Mouse (Mus musculus) C2C12 (cell line): ENCODE data around the gene Lrrc75b. TPM values are rescaled to one million over a fixed set of nuclear protein-coding genes. Genes with fewer than 3 reads are reported as not detected.
"Not testable (repeated sequence)": the region's sequence is repeated elsewhere in the genome, so short reads cannot be mapped to it uniquely, and the experiment has no call there.

Source experiments
- H3K27me3 ChIP-seq: one replicate; pipeline ENCODE4 v1.6.1; 2011; ENCODE audit not compliant: control insufficient read depth, insufficient read depth, insufficient read length
- H3K36me3 ChIP-seq: one replicate; pipeline ENCODE4 v1.6.1; 2011; ENCODE audit not compliant: control insufficient read depth, insufficient read depth
- H3K4me3 ChIP-seq: one replicate; pipeline ENCODE4 v1.5.1; 2011; ENCODE audit warnings: mild to moderate bottlenecking, control low read depth; ENCODE audit not compliant: poor library complexity, insufficient read depth, severe bottlenecking
- H3K79me2 ChIP-seq: one replicate; pipeline ENCODE4 v1.6.1; 2011; ENCODE audit not compliant: control insufficient read depth, insufficient read depth
- H3K79me3 ChIP-seq: one replicate; pipeline ENCODE4 v1.6.1; 2011; ENCODE audit warnings: low read depth, control low read depth
- H3ac ChIP-seq: one replicate; pipeline ENCODE3; 2011; ENCODE audit warnings: low read depth; ENCODE audit not compliant: control insufficient read depth, insufficient read length
- CEBPB ChIP-seq: IDR thresholded peaks from one replicate; pipeline ENCODE4 v1.6.1; 2011; ENCODE audit warnings: low read depth, mild to moderate bottlenecking, control low read depth, moderate library complexity
- CTCF ChIP-seq: IDR thresholded peaks from one replicate; pipeline ENCODE4 v1.5.1; 2011; ENCODE audit not compliant: control insufficient read depth, insufficient read depth, insufficient read length
- FOSL1 ChIP-seq: IDR thresholded peaks from one replicate; pipeline ENCODE4 v1.8.0; 2011; ENCODE audit warnings: mild to moderate bottlenecking, low read length; ENCODE audit not compliant: poor library complexity, insufficient read depth, severe bottlenecking
- MAX ChIP-seq: IDR thresholded peaks from one replicate; pipeline ENCODE4 v1.6.1; 2011; ENCODE audit warnings: mild to moderate bottlenecking, control low read depth
- MYOD1 ChIP-seq: IDR thresholded peaks from one replicate; pipeline ENCODE4 v1.6.1; 2011; ENCODE audit warnings: low read depth; ENCODE audit not compliant: control insufficient read depth, insufficient read length
- MYOG ChIP-seq: IDR thresholded peaks from one replicate; pipeline ENCODE4 v1.6.1; 2011; ENCODE audit not compliant: control insufficient read depth, insufficient read length; ENCODE audit errors: extremely low read depth
- USF1 ChIP-seq: IDR thresholded peaks from one replicate; pipeline ENCODE4 v1.6.1; 2011; ENCODE audit warnings: low read depth, mild to moderate bottlenecking, control low read depth, moderate library complexity
- polyA plus RNA-seq: library from polyadenylated mRNA; unstranded; fragments of >200 nt; fragmentation: generic; extraction: Trizol; gene quantifications from one replicate; pipeline ENCODE4 v1.2.1, GENCODE M21; 2012; ENCODE audit warnings: missing spikeins

Gene Lrrc75b
- polyA plus RNA-seq, 1 experiment = 3.8 TPM

DNA sequence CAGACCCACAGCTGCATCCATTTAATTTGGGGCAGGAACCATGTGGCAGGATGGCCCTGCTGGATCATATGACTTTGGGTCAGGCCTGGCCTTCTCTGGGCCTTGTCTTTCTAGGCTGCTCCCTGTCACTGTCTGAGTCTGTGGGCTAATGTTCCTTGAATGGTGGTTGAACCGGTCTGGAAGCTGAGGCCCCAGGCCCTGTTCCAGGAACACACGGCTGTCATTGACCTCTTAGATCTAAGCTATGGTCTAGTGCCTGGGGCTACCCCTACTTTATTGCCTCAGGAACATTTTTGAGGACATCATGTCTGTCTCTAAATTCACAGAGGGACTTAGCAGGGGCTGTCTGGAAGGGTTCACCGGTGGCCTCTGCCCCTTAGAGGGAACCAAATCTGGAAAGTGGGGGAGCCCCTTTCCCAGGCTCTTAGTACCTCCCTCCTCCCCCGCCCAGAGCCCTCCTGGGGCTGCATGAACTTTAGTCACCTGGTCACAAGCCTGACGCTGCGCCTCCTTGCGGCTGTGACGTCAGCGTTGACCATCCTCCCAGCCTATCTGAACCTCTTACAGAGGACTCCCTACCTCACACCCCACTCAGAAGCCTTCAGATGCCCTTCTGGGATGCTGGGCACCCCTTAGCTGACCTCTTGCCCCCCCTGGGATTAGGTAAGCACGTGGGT lies 11.0 kb upstream of the Lrrc75b start:
- Histone ChIP-seq H3K4me3 (no peak overlapping the region), H3K27me3 (peaks cover 16% of the 10 kb centered on the region), H3K36me3 (no peaks in the 10 kb centered on the region), H3K79me2 (no peaks in the 10 kb centered on the region), H3ac (no peak overlapping the region), H3K79me3 (no peaks in the 10 kb centered on the region)
- no peak for TF ChIP-seq USF1
- no peak for TF ChIP-seq CEBPB
- TF ChIP-seq FOSL1 = no peak
- TF ChIP-seq MYOD1 = no peak
- TF ChIP-seq MAX = no peak
- TF ChIP-seq MYOG = no peak
- no peak for TF ChIP-seq CTCF

DNA sequence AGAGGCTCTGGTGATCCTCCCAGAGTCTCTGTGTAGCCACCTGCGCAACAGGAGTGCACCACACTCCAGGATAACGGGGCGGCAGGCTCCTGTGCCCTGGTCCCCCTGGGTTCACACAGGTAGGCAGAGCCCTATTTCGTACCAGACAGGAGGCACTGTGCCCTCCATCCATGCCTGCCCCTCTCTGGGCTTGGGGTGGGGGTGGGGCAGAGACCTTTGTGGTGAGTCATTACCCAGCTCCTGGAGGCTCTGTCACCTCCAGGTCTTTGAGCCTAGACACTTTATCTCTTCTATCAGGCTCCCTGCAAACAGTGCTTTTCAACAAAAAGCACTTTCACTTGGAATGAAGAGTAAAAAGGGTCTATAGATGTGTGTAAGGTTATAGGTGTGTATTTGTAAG lies 8.7 kb upstream of the Lrrc75b start:
- Histone ChIP-seq H3K27me3 (peaks cover 11% of the 10 kb centered on the region), H3ac (no peak overlapping the region), H3K36me3 (no peaks in the 10 kb centered on the region), H3K4me3 (no peak overlapping the region), H3K79me3 (no peaks in the 10 kb centered on the region), H3K79me2 (no peaks in the 10 kb centered on the region)
- TF ChIP-seq CEBPB (no peak), MYOD1 (no peak), MYOG (no peak), CTCF (no peak), USF1 (no peak), MAX (no peak), FOSL1 (no peak)

DNA sequence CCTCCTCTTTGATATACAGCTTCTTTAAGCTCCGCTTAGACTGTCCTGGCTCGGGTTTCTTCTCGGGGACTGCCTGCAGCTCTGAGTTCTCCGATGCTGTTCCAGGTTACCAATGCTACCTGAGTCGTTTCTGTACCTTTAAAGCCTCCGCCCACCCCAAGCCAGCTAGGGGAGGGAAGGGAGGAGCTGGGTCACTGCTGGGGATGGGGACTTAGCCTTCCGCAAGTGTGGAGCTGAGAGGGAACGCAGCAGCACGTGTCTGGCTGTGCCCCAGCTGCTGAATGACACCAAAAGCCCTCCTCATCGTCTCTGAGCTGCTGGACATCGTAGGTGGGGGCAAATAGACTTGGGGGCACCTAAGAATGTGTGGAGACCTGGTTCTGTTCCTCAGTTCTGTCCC lies 8.3 kb upstream of the Lrrc75b start:
- no peak overlapping the region for H3K4me3 ChIP-seq
- TF ChIP-seq MYOD1 = no peak

DNA sequence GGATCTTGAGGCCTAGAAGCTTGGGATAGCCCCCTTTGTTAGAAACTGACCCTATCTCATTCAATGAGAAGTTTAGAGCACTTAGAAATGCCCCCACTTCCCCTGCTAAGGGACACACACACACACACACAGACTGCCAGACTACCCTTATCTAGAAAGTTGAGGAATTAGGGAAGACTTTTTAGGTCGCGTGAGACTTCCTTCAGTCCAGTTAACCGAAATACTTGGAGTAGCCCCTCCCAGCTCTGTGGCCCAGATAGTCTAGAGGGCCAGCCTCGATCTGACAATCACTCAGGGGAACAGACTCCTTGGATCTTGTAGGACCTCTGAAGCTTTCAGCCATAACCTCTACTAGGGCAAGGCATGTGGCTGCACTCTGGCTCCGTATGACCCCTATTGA lies 7.9 kb upstream of the Lrrc75b start:
- Histone ChIP-seq H3ac (no peak overlapping the region), H3K36me3 (no peaks in the 10 kb centered on the region), H3K79me3 (no peaks in the 10 kb centered on the region), H3K27me3 (peaks cover 3% of the 10 kb centered on the region), H3K4me3 (no peak overlapping the region), H3K79me2 (no peaks in the 10 kb centered on the region)
- TF ChIP-seq MYOD1 = no peak
- TF ChIP-seq MYOG = no peak
- no peak for TF ChIP-seq USF1
- no peak for TF ChIP-seq FOSL1
- no peak for TF ChIP-seq MAX
- TF ChIP-seq CEBPB = no peak
- no peak for TF ChIP-seq CTCF

More for the DNA sequence above, 8.3 kb upstream of the Lrrc75b start:
- H3K79me3 ChIP-seq = no peaks in the 10 kb centered on the region
- H3K79me2 ChIP-seq = no peaks in the 10 kb centered on the region
- H3K27me3 ChIP-seq = peaks cover 7% of the 10 kb centered on the region
- H3K36me3 ChIP-seq = no peaks in the 10 kb centered on the region
- H3ac ChIP-seq = no peak overlapping the region

DNA sequence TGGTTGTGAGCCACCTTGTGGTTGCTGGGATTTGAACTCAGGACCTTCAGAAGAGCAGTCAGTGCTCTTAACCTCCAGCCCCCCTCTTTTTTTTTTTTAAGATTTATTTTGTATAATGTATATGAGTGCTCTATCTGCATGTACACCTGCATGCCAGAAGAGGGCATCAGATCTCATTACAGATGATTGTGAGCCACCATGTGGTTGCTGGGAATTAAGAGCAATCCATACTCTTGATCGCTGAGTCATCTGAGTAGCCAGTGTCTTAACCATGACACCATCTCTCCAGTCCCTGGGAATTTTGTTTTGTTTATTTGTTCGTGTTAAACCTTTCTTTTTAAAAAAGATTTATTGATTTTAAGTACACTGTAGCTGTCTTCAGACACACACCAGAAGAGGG lies 6.6 kb upstream of the Lrrc75b start:
- not testable (repeated sequence) for H3K27me3 ChIP-seq, H3K4me3 ChIP-seq, H3ac ChIP-seq, H3K79me3 ChIP-seq, H3K36me3 ChIP-seq, H3K79me2 ChIP-seq

DNA sequence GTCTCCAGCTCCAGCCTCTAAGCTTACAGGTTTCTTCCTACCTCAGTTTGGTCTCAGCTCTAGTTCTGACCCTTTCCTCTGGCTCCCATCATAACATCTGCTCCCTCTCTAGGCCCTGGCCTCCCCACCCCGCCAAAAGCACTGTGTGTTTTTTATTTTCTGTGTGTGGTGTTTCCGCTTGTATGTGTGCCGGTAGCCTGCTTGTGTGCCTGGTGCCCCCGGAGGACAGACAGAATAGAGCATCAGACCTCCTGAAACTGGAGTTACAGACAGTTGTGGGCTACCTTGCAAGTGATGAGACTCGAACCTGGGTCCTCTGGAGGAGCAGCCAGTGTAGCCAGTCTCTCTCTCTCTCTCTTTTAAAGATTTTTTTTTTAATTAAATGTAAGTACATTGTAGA lies 6.2 kb upstream of the Lrrc75b start:
- Histone ChIP-seq H3K27me3 (no peaks in the 10 kb centered on the region), H3K79me2 (no peaks in the 10 kb centered on the region), H3K79me3 (no peaks in the 10 kb centered on the region), H3ac (no peak overlapping the region), H3K4me3 (no peak overlapping the region), H3K36me3 (no peaks in the 10 kb centered on the region)
- no peak for TF ChIP-seq MYOD1
- TF ChIP-seq FOSL1 = no peak
- no peak for TF ChIP-seq USF1
- TF ChIP-seq CEBPB = no peak
- TF ChIP-seq CTCF = no peak
- TF ChIP-seq MAX = no peak
- no peak for TF ChIP-seq MYOG
